ENCODE assay signal across 8 mouse cellular contexts in genomic region chr1:182983496-182984127, GRCm38 (mm10). TPM values are rescaled to one million over a fixed set of nuclear protein-coding genes. Genes with fewer than 3 reads are reported as not detected.
DNase-seq lines count a peak whose midpoint lies in the region; ATAC-seq lines count a peak whose summit lies in the region.

No protein-coding gene starts in this region.

- H3K4me3 ChIP-seq in hindbrain, embryonic 11.5 days (ENCODE audit: low read depth, low read length) = peak overlapping the region; percentile 13; the same call in 1 of the 2 replicates

- no peaks in the 10 kb centered on the region; the same call in 1 of the 2 replicates for H3K4me1 ChIP-seq in hindbrain, embryonic 11.5 days (replicated peaks; ENCODE audit: control insufficient read depth, insufficient read depth, low read length)

- ATAC-seq in hindbrain, embryonic 11.5 days (ENCODE audit: low FRiP score) = peak; percentile 65
- ATAC-seq in megakaryocyte-erythroid progenitor cell, adult 5-6 weeks (replicated peaks; ENCODE audit: low FRiP score, low TSS enrichment, poor library complexity, severe bottlenecking) = 0 out of 2 replicates have a peak, but pooled peaks have one; percentile 15

- WGBS in hindbrain, embryonic 11.5 days = 55% methylated on average over 14 of the region's 14 CpGs

- H3K9ac ChIP-seq in hindbrain, embryonic 11.5 days (ENCODE audit: low read depth, low read length) = peak overlapping the region; percentile 63

- peak; percentile 92 for DNase-seq in heart, adult 11 months
- DNase-seq in heart, postnatal 36 days = no peak
- peak; percentile 49 for DNase-seq in MN1 (ENCODE audit: low spot score)
- DNase-seq in hindbrain, embryonic 11.5 days (ENCODE audit: low spot score) = no peak
- no peak for DNase-seq in layer of hippocampus, adult 8-10 months (ENCODE audit: low spot score in 2 of 2)
- DNase-seq in c-Kit-positive CD71-positive TER-119-positive erythroid progenitor cells, embryonic 14.5 days (ENCODE audit: low spot score) = no peak
- no peak for DNase-seq in frontal cortex, postnatal 10 days (ENCODE audit: low spot score in 2 of 2)

- H3K4me2 ChIP-seq in hindbrain, embryonic 11.5 days (replicated peaks; ENCODE audit: low read depth, low read length) = peak overlapping the region; percentile 41

- no peaks in the 10 kb centered on the region for H3K9me3 ChIP-seq in hindbrain, embryonic 11.5 days (ENCODE audit: control insufficient read depth, low read length)

- H3K27me3 ChIP-seq in hindbrain, embryonic 11.5 days (ENCODE audit: control insufficient read depth, insufficient read depth, low read length) = no peaks in the 10 kb centered on the region

- H3K36me3 ChIP-seq in hindbrain, embryonic 11.5 days (ENCODE audit: control insufficient read depth, insufficient read depth, low read length) = no peaks in the 10 kb centered on the region

- intact Hi-C loops in heart, postnatal 36 days (cut with DNase I) = no loop called here

- no peak overlapping the region; the same call in 1 of the 2 replicates for H3K27ac ChIP-seq in hindbrain, embryonic 11.5 days (ENCODE audit: low read depth, low read length)

RNA-seq across cellular contexts. Expression of gene Tlr5, which starts 29.0 kb away (rescaled TPM):
- 1 to 10 TPM; 1.4 TPM for total RNA-seq in heart, postnatal 36 days (2021)
- 0.96 and 1.3 TPM in 2 replicates for polyA plus RNA-seq in hindbrain, embryonic 11.5 days (2014; fragmentation: Nextera tagmentation; extraction: Ambion mirVana)
- not detected in 2 replicates for total RNA-seq in megakaryocyte-erythroid progenitor cell, adult 5-6 weeks (2014; fragmentation: Nextera tagmentation)
- total RNA-seq in megakaryocyte-erythroid progenitor cell, adult 5-6 weeks (2017) = not detected in 2 replicates
- under 1 TPM; 0.18 to 0.55 (median 0.38) TPM for total RNA-seq in layer of hippocampus, adult 8-10 months (2022)

Comparison
In these comparisons a context has a peak if more than half of its experiments do, and no peak if none do; other contexts are left out.
1. DNase-seq: peak in heart, adult 11 months (single experiment) and MN1 (single experiment); none in heart, postnatal 36 days (0 of 2), hindbrain, embryonic 11.5 days (single experiment), layer of hippocampus, adult 8-10 months (0 of 2), c-Kit-positive CD71-positive TER-119-positive erythroid progenitor cells, embryonic 14.5 days (single experiment) and frontal cortex, postnatal 10 days (0 of 2).